Mouse (Mus musculus): ENCODE data around the gene Kcnk4.

Kcnk4 gene

DNA sequence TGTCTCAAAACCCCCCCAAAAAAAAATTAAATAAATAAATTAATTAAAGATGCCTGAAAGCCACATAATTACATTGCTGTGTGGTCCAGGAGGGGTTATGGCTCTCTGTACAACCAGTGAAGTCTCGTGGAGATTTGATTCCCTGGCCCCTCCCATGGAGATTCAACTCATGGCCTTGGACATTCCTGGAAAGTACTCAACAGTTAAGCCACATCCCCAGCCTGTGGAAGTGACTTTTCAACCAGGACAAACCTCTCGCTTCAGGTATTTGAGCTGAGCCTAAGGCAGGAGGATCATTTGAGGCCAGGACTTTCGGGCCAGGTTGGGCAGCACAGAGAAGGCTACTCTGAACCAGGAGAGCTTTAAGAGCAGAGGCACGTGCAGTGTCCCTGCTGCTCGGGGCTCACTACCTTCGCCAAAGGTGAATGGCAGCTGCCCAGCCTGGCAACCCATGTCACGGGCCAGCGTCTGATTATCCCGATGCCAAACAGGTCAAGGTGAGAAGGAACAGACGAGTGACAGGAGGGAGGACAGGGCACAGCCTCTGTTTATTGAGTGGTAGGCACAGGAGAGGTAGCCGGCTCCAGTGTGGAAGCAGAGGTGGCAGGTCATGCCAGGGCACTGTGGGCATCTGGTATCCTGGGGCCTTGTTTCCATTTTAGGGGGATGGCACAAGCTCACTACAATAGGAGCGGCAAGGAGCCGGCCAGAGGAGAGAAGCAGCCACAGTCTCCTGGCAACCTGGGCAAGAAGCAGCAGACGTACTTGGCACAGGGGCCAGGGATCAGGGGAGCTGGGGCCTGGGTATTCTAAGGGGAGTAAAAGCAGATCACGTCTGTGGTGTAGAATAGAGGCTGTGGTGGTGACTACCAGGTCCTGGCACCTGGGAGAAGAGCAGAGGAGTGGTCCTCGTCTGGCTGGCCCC lies 3.5 kb upstream of the Kcnk4 start:
- DNase-seq (ENCODE audit: low spot score in 2 of 2) = no peak

- peak in 1 of 2 experiments; percentile 42 for DNase-seq (ENCODE audit: low spot score in 2 of 2)
Observed at GRCm38 (mm10) chr19:6936299-6936698, 2.0 kb upstream of the Kcnk4 start.

- no peak for DNase-seq (ENCODE audit: low spot score in 2 of 2)
Observed at GRCm38 (mm10) chr19:6933436-6934194, 700 bp downstream of the Kcnk4 start.

GRCm38 (mm10) chr19:6933102-6933435 lies 1.2 kb downstream of the Kcnk4 start:
- no peak for DNase-seq (ENCODE audit: low spot score in 2 of 2)

DNA sequence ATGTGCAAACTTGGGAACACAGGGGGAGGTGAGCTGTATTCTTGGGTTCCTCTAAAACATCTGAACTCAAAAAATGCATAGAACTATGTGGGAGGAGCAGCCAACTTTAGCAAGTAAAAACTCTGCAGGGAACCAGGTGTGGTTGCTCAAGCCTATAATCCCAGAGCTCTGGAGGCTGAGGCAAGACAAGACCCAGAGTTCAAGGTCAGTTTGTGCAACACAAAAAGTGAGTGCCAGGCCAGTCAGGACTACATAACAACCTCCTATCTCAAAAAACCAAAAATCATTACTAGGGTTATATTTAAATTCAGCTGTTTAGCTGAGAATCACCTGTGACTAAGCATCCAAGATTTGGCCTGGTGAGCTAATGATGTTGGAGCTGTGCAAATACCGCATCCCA lies 2.3 kb downstream of the Kcnk4 start:
- no peak for DNase-seq (ENCODE audit: low spot score in 2 of 2)

DNA sequence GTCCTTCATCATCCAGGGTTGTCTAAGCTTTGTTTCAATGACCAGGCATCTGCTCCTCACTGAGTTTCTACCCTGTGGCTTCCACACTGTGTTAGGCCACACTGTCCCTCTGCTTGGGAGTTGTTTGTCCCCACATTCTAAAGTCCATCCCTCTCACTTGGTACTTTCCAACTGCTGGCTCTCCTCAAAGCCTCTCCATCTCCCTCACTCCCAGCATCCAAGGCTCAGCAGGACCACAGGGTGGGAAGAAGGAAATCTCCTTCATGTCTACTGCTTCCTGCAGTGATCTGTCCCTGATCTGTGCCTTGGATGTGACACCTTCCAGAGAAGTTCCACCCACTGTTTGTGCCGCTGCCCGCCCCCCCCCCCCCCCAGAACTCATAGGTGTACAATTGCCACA lies 3.3 kb downstream of the Kcnk4 start:
- DNase-seq (ENCODE audit: low spot score in 2 of 2) = no peak

DNA sequence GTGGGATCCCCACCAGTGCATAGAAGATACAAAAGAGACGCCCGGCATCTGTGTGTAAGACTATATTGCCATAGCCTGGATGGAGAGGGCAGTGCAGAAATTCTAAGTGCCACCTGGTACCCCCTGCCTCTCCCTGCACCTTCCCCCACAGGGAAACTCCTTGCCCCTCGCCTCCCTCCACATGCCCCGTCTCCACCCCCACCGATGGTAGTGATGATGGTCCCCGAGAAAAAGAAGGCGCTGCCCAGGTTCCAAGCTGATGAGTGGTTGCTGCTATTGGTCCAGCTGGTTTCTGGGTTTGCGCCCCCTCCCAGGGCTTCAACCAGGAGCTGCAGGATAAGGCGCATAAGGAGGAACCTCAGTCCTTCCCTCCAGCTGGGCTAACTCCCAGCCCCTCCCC lies 6.2 kb downstream of the Kcnk4 start:
- no peak for DNase-seq (ENCODE audit: low spot score in 2 of 2)

- no peak for DNase-seq (ENCODE audit: low spot score in 2 of 2)
Observed at GRCm38 (mm10) chr19:6926559-6927255, 7.6 kb downstream of the Kcnk4 start.

DNA sequence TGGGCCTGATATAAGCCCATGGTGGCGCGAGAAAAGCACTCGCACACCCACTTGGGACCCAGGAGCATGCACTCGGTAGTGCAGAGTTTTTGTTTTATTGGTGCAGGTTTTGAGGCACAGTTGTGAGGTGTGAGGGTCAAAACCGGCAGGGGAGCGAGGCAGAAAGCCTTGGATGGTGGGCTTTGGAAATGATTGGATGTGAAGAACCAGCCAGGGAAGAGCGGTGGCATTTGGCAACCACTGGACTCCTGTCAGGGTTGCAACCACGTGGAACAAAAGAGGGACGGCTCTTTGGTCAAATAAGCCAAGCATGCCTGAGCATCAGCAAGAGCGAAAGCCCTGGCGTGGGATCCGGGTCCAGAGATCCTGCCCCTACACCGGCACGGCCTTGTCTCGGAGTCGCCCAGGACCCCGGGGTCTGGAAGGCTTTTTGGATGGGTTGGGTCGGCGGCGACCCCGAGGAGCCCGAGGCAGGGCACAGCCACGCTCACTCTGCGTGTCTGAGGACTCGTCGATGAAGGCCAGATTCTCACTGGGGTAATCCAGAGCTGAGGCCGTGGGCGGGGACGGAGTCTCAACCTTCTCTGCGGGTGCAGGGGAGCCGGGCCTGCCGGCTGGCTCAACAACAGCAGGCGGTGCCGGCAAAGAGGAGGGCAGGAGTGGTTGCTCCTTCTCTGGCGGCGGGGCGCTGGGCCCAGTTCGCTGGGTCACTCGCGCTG lies 8.5 kb downstream of the Kcnk4 start:
- no peak for DNase-seq (ENCODE audit: low spot score in 2 of 2)

- no peak for DNase-seq (ENCODE audit: low spot score in 2 of 2)
Observed at GRCm38 (mm10) chr19:6925307-6925573, 9.1 kb downstream of the Kcnk4 start, which contains the start of gene Catsperz. TSS of gene Catsperz (minus strand) at chr19:6925380.

- peak; percentile 68 to 81 for DNase-seq (ENCODE audit: low spot score in 2 of 2)
Observed at GRCm38 (mm10) chr19:6924461-6925306, 9.6 kb downstream of the Kcnk4 start.

DNA sequence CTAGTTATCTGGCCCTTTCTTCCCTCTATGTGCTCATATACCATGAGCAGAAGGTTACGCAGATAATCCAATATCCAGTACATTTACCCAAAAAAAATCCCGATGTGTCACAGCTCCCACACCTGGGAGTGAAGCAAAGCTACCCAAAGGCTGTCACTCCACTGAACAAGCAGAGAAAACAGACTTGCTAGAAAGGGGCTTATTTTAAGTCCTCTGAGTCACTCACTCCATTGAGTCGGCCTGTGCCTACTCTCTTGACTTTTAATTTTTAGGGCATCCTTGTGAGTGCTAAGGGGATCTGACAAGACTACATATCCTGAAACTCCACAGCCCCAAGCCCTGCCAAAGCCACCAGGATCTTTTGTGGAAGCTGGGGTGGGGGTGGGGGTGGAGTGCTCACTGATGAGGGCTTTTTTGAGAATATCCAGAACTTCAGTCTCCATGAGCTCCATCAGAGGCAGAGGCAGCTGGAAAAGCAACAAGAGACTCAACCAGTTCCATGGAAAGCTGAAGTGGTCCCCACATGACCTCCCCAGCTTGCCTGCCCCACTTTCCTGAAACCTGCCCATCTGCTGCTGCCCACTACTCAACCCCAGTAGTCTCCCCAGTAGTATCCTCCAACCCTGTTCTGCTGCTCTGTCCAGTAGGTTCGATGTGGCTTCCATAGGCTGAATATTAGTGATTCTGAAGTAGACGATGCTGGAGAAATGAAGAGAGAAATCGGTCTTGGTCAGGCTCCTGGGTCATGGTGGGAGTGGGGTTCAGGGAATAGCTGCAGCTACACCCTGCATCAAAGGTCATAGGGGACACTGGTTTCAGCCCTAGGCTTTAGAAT lies 11.2 kb downstream of the Kcnk4 start:
- DNase-seq (ENCODE audit: low spot score in 2 of 2) = no peak

GRCm38 (mm10) chr19:6921647-6922567 lies 12.4 kb downstream of the Kcnk4 start, which contains the start of gene Esrra:
TSS of gene Esrra (minus strand) at chr19:6921813.
- peak; percentile 100 for DNase-seq (ENCODE audit: low spot score in 2 of 2)

DNA sequence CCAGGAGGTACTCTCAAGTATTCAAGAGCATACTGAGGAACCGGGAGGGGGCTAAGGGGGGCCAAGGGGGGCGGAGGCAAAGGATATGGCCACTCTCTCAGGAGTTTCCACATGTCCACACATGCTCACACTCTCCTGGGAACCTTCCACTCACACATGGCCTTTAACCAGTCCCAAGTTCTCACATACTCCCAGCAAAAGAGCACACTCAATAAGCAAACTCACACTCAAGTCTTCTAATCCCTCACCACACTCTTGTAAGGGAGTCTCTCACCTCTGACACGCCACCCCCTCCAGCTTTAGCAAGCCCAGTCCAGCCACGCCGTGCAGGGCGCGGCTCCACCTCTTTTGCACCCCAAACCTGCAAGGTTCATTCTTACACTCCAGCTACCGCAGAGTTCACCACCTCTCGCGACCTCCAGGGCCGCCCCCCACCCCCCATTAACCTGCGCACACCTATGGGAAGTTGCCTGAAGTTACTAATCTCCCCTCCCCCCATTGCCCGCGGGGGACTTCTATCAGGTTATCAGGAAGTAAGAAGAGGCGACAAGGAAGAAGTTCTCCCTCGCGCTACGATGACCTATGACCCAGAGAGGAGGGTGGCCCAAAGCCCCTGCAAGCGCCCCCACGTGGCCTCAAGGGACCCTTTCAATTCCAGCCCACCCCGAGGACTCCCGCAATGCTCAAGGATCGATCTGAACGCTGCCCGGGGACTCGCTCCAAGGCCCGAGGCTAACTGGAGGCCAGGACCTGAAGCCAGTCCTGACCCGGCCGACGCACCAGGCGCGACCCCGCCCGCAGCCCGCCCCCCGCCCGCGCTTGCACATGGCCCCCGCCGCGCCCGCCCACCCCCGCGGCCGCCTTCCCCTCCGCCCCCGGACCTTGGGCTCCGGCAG lies 13.3 kb downstream of the Kcnk4 start:
- DNase-seq (ENCODE audit: low spot score in 2 of 2) = peak; percentile 28 to 47

GRCm38 (mm10) chr19:6919876-6920740 lies 14.2 kb downstream of the Kcnk4 start:
- no peak for DNase-seq (ENCODE audit: low spot score in 2 of 2)

GRCm38 (mm10) chr19:6919431-6919830 lies 14.9 kb downstream of the Kcnk4 start:
- DNase-seq (ENCODE audit: low spot score in 2 of 2) = no peak

- no peak for DNase-seq (ENCODE audit: low spot score in 2 of 2)
Observed at GRCm38 (mm10) chr19:6918321-6918720, 16.0 kb downstream of the Kcnk4 start.
